Mouse (Mus musculus): Measurements from ENCODE around the gene Slc25a36.

Slc25a36 gene

GRCm38 (mm10) chr9:97110571-97111390, at the start of gene Slc25a36:
TSS of gene Slc25a36 (minus strand) at chr9:97111157.
- DNase-seq (ENCODE audit: low spot score in 2 of 2), result peak; percentile 94 to 98

- no peak for DNase-seq (ENCODE audit: low spot score in 2 of 2)
Observed at GRCm38 (mm10) chr9:97158412-97158811, 47.5 kb upstream of the Slc25a36 start.

GRCm38 (mm10) chr9:97155981-97156380, 45.0 kb upstream of the Slc25a36 start:
- DNase-seq (ENCODE audit: low spot score in 2 of 2), result no peak

DNA sequence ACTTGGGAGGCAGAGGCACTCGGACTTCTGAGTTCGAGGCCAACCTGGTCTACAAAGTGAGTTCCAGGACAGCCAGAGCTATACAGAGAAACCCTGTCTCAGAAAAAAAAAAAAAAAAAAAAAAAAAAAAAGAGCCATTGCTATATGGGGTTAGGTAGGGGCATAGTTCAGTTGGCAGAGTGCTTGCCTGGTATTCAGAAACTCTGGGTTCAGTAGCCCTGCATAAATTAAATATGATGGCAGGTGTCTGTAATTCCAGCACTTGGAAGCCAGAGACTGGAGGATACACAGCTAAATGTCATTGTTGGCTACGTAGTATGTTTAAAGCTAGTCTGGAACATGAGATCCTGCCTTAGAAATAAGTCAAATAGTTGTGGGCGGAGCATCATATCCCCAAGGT, 44.0 kb upstream of the Slc25a36 start:
- no peak for DNase-seq (ENCODE audit: low spot score in 2 of 2)

DNA sequence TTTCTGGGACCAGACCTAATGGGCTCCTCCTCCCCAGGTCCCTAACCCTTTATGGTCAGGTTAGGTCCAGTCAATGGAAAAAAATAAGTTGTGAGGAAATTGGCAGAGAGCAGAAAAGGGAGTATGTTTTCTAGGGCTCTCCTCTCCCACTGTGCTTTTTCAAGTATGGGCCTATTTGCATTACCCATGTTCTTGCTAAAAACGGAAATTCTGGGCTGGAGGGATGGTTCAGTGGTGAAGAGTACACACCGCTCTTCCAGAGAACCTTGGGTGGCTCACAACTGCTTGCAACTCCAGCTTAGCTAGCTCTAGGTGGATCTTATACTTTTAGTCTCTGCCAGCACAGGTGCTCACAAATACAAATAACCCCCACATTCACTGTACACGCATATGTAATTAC, 42.0 kb upstream of the Slc25a36 start:
- DNase-seq (ENCODE audit: low spot score in 2 of 2), result no peak

GRCm38 (mm10) chr9:97147270-97147669, 36.3 kb upstream of the Slc25a36 start:
- no peak for DNase-seq (ENCODE audit: low spot score in 2 of 2)

DNA sequence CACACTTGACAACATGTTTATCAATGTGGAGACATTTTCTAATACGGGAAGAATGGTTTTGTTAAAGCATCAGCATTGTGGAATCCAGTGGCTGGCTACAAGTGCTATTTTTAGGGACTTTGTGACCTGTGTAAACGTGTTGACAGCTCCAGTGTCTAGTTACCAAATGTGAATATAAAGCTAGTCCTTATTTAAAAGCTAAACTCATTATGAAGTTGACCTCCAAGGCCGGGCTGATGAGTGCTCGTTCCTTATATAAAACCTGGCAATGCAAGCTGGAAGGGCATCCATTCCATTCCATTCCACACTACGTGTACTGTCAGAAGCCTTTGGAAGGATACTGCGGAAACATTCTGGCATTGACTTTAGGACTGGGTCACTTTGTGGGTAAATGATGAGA, 34.4 kb upstream of the Slc25a36 start:
- no peak for DNase-seq (ENCODE audit: low spot score in 2 of 2)

DNA sequence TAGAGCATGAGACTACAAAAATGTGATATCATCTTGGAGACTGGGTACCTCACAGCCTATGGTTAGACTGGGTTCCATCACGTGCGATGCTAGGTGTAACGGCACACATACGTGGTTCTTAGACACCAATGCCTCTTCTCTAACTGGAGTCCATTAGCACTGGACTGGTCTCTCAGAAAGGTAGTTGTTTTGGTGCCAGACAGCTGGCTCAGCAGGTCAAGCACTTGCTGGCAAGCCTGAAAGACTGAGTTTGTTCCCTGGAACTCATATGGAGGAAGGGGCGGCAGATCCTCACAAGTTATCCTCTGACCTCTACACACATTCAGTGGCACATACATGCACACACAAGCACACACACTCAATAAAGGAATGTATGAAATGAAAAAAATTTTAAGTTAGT, 32.5 kb upstream of the Slc25a36 start:
- DNase-seq (ENCODE audit: low spot score in 2 of 2), result no peak

- no peak for DNase-seq (ENCODE audit: low spot score in 2 of 2)
Observed at GRCm38 (mm10) chr9:97142558-97142957, 31.6 kb upstream of the Slc25a36 start.

GRCm38 (mm10) chr9:97141723-97142122, 30.8 kb upstream of the Slc25a36 start:
- no peak for DNase-seq (ENCODE audit: low spot score in 2 of 2)

GRCm38 (mm10) chr9:97140145-97140932, 29.4 kb upstream of the Slc25a36 start:
- DNase-seq (ENCODE audit: low spot score in 2 of 2), result peak in 1 of 2 experiments; percentile 7

GRCm38 (mm10) chr9:97137678-97138077, 26.7 kb upstream of the Slc25a36 start:
- DNase-seq (ENCODE audit: low spot score in 2 of 2), result no peak

DNA sequence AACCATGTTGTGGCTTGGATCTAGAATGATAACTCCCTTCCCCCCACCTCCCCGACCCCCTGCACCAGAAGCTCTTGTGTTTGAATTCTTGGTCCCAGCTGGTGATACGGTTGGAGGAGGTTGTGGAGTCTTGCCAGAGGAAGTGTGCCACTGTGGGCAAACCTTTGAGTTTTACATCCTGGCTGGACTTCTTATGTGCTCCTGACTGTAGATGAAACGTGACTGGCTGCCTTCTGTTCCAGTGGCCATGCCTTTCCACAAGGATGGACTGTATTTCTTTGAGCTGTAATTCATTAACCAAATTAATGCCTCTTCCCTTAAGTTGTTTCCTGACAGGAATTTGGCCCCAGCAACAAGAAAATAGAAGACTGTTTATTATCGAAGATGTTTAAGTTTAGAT, 26.2 kb upstream of the Slc25a36 start:
- no peak for DNase-seq (ENCODE audit: low spot score in 2 of 2)

GRCm38 (mm10) chr9:97135866-97136265, 24.9 kb upstream of the Slc25a36 start:
- no peak for DNase-seq (ENCODE audit: low spot score in 2 of 2)

DNA sequence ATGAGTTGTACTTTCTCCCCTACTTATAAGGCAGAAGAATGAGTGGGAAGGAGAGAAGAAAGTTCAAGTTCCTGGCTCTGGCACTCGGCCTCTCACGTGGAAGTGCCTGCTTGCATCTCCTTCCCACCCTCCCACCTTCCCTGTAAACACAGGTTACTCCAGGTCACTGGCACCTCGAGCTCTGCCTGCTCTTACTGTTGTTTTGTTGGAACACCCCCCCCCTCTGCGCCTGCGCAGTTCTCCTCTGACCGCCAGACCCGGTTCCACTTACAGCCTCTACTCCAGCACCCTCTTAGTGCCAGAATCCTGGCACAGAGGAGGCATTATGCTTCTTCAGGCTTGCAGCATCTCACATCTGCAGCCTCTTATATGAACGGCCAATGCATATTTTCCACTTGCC, 22.2 kb upstream of the Slc25a36 start:
- no peak for DNase-seq (ENCODE audit: low spot score in 2 of 2)

GRCm38 (mm10) chr9:97130001-97130400, 19.0 kb upstream of the Slc25a36 start:
- DNase-seq (ENCODE audit: low spot score in 2 of 2), result no peak

- DNase-seq (ENCODE audit: low spot score in 2 of 2), result no peak
Observed at GRCm38 (mm10) chr9:97123934-97124692, 13.2 kb upstream of the Slc25a36 start.

- DNase-seq (ENCODE audit: low spot score in 2 of 2), result no peak
Observed at GRCm38 (mm10) chr9:97121432-97121831, 10.5 kb upstream of the Slc25a36 start.

- DNase-seq (ENCODE audit: low spot score in 2 of 2), result no peak
Observed at GRCm38 (mm10) chr9:97114271-97114670, 3.3 kb upstream of the Slc25a36 start.

GRCm38 (mm10) chr9:97113555-97113929, 2.6 kb upstream of the Slc25a36 start:
- DNase-seq (ENCODE audit: low spot score in 2 of 2), result no peak

DNA sequence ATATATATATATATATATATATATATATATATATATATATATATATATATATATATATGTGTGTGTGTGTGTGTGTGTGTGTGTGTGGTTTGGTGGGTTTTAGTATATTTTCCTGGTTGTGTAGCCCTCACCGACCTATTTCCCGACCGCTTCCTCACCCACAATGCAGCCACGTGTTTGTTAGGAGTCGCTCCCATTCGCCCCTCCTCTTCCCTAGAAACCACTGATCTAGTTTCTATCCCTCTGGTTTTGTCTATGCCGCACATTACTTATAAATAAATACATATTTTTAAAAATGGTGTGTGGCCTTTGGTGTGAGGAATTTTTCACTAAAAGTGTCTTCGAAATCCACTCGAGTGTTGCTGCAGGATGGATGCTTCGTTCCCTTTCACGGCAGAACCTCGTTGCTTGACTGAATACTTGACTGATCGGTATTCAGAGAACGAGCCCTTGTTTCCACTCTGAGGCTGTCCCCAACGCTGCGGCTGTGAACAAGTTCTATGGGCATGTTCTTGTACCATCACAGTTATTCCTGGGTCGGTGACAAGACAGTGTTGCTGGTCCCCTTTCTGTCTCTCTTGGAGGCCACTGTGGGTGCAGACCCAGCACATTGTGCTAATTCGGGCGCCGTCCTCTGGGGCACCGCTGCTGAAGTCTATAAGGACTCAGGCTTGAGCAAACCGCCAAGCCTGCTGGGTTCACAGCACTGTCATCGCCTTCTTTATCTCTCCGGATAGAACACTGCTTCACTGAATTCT, 2.0 kb upstream of the Slc25a36 start:
- DNase-seq (ENCODE audit: low spot score in 2 of 2), result no peak

GRCm38 (mm10) chr9:97112238-97112637, 1.3 kb upstream of the Slc25a36 start:
- DNase-seq (ENCODE audit: low spot score in 2 of 2), result no peak

Data from left cerebral cortex, adult 9 months (tissue).